Mouse (Mus musculus) embryonic facial prominence, embryonic 10.5 days (tissue): Measurements from ENCODE around the gene Agap3. TPM values are rescaled to one million over a fixed set of nuclear protein-coding genes. Genes with fewer than 3 reads are reported as not detected.

ENCODE experiments used
- polyA plus RNA-seq: library from polyadenylated mRNA; unstranded; fragments of >200 nt; fragmentation: Nextera tagmentation; extraction: Ambion mirVana; gene quantifications from 2 replicates; pipeline ENCODE4 v1.2.1, GENCODE M21; 2016

The Agap3 gene
- polyA plus RNA-seq, 1 experiment from 2014 or later: 30.8 TPM

Other genes starting within 250 kb of the Agap3 start
- gene Kcnh2, start 100.6 kb upstream of the Agap3 start, polyA plus RNA-seq: 10.9 and 13.7 TPM in 2 replicates
- 7.6 and 7.7 TPM in 2 replicates for gene Nos3, start 87.4 kb upstream of the Agap3 start, polyA plus RNA-seq
- gene Atg9b, start 60.0 kb upstream of the Agap3 start, polyA plus RNA-seq: 0.69 and 0.83 TPM in 2 replicates
- gene Abcb8, start 58.5 kb upstream of the Agap3 start, polyA plus RNA-seq: 53.6 and 57.2 TPM in 2 replicates
- 0.31 and 0.34 TPM in 2 replicates for gene Asic3, start 38.8 kb upstream of the Agap3 start, polyA plus RNA-seq
- 46.9 and 50.7 TPM in 2 replicates for gene Cdk5, start 28.6 kb upstream of the Agap3 start, polyA plus RNA-seq
- 35.1 and 38.4 TPM in 2 replicates for gene Slc4a2, start 28.3 kb upstream of the Agap3 start, polyA plus RNA-seq
- gene Fastk, start 6.9 kb upstream of the Agap3 start, polyA plus RNA-seq: 100 and 109 TPM in 2 replicates
- 24.7 and 25.0 TPM in 2 replicates for gene Tmub1, start 4.3 kb upstream of the Agap3 start, polyA plus RNA-seq
- gene Gbx1, start 75.0 kb downstream of the Agap3 start, polyA plus RNA-seq: 0.34 and 0.99 TPM in 2 replicates
- 0.29 TPM in 1 of 2 replicates, not detected in the other for gene Asb10, start 88.8 kb downstream of the Agap3 start, polyA plus RNA-seq
- gene 4931409K22Rik, start 104.6 kb downstream of the Agap3 start, polyA plus RNA-seq: 0.07 and 0.08 TPM in 2 replicates
- gene Abcf2, start 125.3 kb downstream of the Agap3 start, polyA plus RNA-seq: 181 and 183 TPM in 2 replicates
- gene Chpf2, start 134.6 kb downstream of the Agap3 start, polyA plus RNA-seq: 14.8 and 19.6 TPM in 2 replicates
- gene Smarcd3, start 172.2 kb downstream of the Agap3 start, polyA plus RNA-seq: 22.2 and 24.8 TPM in 2 replicates
- 27.7 and 29.5 TPM in 2 replicates for gene Nub1, start 233.4 kb downstream of the Agap3 start, polyA plus RNA-seq